Mouse (Mus musculus): ENCODE measurements around the gene Osbpl10. TPM values are rescaled to one million over a fixed set of nuclear protein-coding genes. Genes with fewer than 3 reads are reported as not detected.
"Not testable (repeated sequence)": the region's sequence is repeated elsewhere in the genome, so short reads cannot be mapped to it uniquely, and the experiment has no call there.

Gene Osbpl10
- total RNA-seq, 4 experiments from 2014 or later, result 4.8 to 11.5 (median 8.3) TPM

GRCm38 (mm10) chr9:114985741-114986140 is 7.4 kb downstream of the Osbpl10 start:
- no peak for DNase-seq

GRCm38 (mm10) chr9:114986361-114986760 is 8.0 kb downstream of the Osbpl10 start:
- DNase-seq, result no peak

GRCm38 (mm10) chr9:114988029-114988428 is 9.7 kb downstream of the Osbpl10 start:
- no peak for DNase-seq

GRCm38 (mm10) chr9:114988610-114989327 is 10.4 kb downstream of the Osbpl10 start:
- DNase-seq, result no peak

GRCm38 (mm10) chr9:114990421-114990820 is 12.1 kb downstream of the Osbpl10 start:
- DNase-seq, result no peak

- no peak for DNase-seq
Measured at GRCm38 (mm10) chr9:114992528-114992927, 14.2 kb downstream of the Osbpl10 start.

- DNase-seq, result no peak
Measured at GRCm38 (mm10) chr9:114995250-114995649, 16.9 kb downstream of the Osbpl10 start.

- no peak for DNase-seq
Measured at GRCm38 (mm10) chr9:114995716-114996115, 17.3 kb downstream of the Osbpl10 start.

- DNase-seq, result no peak
Measured at GRCm38 (mm10) chr9:114996489-114996888, 18.1 kb downstream of the Osbpl10 start.

- DNase-seq, result no peak
Measured at GRCm38 (mm10) chr9:114999010-114999770, 20.8 kb downstream of the Osbpl10 start.

GRCm38 (mm10) chr9:114999771-115000146 is 21.4 kb downstream of the Osbpl10 start:
- DNase-seq, result no peak

GRCm38 (mm10) chr9:115005446-115005845 is 27.1 kb downstream of the Osbpl10 start:
- DNase-seq, result no peak

GRCm38 (mm10) chr9:115007776-115008175 is 29.4 kb downstream of the Osbpl10 start:
- no peak for DNase-seq

GRCm38 (mm10) chr9:115008194-115008593 is 29.8 kb downstream of the Osbpl10 start:
- no peak for DNase-seq

GRCm38 (mm10) chr9:115012367-115012766 is 34.0 kb downstream of the Osbpl10 start:
- no peak for DNase-seq

- peak; percentile 15 for DNase-seq
Measured at GRCm38 (mm10) chr9:115020141-115020540, 41.8 kb downstream of the Osbpl10 start.

- DNase-seq, result no peak
Measured at GRCm38 (mm10) chr9:115021419-115021818, 43.0 kb downstream of the Osbpl10 start.

- DNase-seq, result no peak
Measured at GRCm38 (mm10) chr9:115023137-115023536, 44.8 kb downstream of the Osbpl10 start.

- DNase-seq, result no peak
Measured at GRCm38 (mm10) chr9:115023708-115024383, 45.5 kb downstream of the Osbpl10 start.

- no peak for DNase-seq
Measured at GRCm38 (mm10) chr9:115029307-115029706, 50.9 kb downstream of the Osbpl10 start.

- DNase-seq, result no peak
Measured at GRCm38 (mm10) chr9:115030581-115030980, 52.2 kb downstream of the Osbpl10 start.

GRCm38 (mm10) chr9:115031046-115031445 is 52.7 kb downstream of the Osbpl10 start:
- DNase-seq, result not testable (repeated sequence)

- no peak for DNase-seq
Measured at GRCm38 (mm10) chr9:115032786-115033185, 54.4 kb downstream of the Osbpl10 start.
